Mouse (Mus musculus): Measurements from ENCODE around the gene Epha10. TPM values are rescaled to one million over a fixed set of nuclear protein-coding genes. Genes with fewer than 3 reads are reported as not detected.
A peak's percentile ranks its signal among the peaks of the same experiment; 100 is the strongest.

Epha10 gene
- polyA plus RNA-seq, 1 experiment from 2014 or later, result 0.30 TPM

DNA sequence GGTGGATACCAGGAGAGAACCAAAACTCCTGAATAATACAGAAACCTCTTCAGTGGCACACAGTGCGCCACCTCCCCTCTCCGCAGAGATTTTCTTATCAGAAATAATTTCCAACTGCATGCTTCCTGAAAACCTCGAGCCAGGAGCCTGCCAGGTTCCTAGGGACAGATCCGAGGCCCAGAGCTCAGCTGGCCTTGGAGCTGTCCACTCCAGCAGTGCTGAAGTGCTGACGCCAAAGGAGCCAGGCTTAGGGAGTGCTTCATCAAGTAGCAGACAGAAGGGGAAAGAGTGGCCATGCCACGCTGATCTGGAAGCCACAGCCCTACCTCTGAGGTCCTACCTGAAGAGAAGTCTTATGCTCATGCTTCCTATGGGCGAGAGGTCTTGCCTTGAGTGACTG lies 20.3 kb upstream of the Epha10 start:
- Histone ChIP-seq H3K9me3 (no peaks in the 10 kb centered on the region), H3K4me1 (0 out of 2 replicates have a peak, but pooled peaks cover 5% of the 10 kb centered on the region), H3K4me3 (replicated peaks) (no peak overlapping the region), H3K27me3 (replicated peaks) (peaks cover 32% of the 10 kb centered on the region), H3K4me2 (no peak overlapping the region), H3K9ac (no peak overlapping the region), H3K36me3 (0 out of 2 replicates have a peak, but pooled peaks cover 6% of the 10 kb centered on the region), H3K27ac (no peak overlapping the region)
- ATAC-seq (ENCODE audit: insufficient read depth, low FRiP score, low read depth), result peak; percentile 56; the same call in 1 of the 2 replicates
- 7% methylated on average over 7 of the region's 7 CpGs for WGBS

DNA sequence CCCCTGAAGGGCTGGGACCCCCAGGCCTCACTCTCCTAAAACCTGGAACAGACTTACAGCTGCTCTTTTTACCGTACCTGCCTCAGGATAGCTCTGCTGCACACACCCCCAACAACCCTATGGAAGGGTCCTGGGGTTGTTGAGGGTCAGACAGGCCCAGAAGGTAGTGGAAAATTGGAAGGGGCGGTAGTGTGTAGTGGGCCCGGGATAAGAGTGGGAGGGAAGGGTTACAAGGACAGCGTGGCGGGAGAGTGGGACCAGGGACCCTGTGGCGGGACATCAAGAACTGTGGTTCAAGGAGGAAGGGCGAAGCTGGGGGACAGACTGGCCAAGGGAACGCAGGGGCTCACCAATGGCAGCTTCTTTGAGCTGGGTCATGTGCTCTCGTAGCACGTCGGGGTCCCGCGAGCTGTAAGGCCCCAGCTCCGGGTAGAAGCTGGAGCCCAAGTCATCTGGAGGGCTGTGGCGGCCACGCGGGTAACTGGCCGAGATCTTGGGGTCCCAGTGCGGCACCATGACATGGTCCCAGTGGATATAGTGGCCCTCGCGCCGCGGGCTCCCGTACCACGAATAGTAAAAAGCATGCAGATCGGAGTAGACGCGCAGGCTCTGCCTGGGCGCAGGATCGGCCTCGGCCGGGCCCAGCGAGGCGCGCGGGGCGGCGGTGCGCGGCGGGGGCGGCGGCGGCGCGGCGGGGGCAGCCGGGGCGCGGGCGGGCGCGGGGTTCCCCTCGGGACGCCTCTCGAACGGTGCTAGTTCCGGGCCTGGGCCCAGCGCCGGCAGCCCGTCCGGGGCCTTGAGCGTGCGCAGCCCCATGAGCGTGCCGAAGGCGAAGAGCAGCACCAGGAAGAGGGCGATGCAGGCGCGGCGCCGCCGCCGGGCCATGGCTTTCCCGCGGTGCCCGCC lies 19.2 kb upstream of the Epha10 start, which contains the start of gene Maneal:
Gene Maneal (minus strand): TSS at position 889 of the 906 bp plus-strand sequence.
- H3K27me3 ChIP-seq (replicated peaks), result peaks cover 32% of the 10 kb centered on the region
- peak within 1 kb of the TSS; percentile 84 for H3K4me2 ChIP-seq
- H3K9ac ChIP-seq, result no peak within 1 kb of the TSS
- H3K36me3 ChIP-seq, result no peaks in the 10 kb centered on the region
- 4% methylated on average over 70 of the region's 77 CpGs for WGBS
- H3K27ac ChIP-seq, result no peak within 1 kb of the TSS
- no peaks in the 10 kb centered on the region for H3K9me3 ChIP-seq
- ATAC-seq (ENCODE audit: insufficient read depth, low FRiP score, low read depth), result 0 out of 2 replicates have a peak, but pooled peaks have one; percentile 27
- peak within 1 kb of the TSS; percentile 49 for H3K4me3 ChIP-seq (replicated peaks)
- H3K4me1 ChIP-seq, result 0 out of 2 replicates have a peak, but pooled peaks cover 5% of the 10 kb centered on the region

DNA sequence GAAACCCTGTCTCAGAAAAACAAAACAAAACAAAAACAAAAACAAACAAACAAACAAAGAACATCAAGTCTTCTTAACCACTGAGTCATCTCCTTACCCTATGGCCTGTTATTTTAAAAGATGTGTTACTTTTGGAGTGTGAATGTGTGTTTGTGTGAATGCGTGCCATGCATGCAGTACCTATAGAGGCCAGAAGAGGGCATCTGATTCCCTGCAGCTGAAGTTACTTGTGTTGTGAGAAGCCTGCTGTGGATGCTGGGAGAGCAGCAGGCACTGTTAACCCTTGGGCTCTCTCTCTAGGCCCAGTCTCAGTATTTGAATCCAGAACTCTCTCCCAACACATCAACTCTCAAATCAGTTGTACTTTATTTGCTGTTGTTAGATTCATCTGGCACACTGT lies 8.0 kb upstream of the Epha10 start:
- Histone ChIP-seq H3K4me3 (replicated peaks) (no peak overlapping the region), H3K27me3 (replicated peaks) (no peaks in the 10 kb centered on the region), H3K27ac (no peak overlapping the region), H3K36me3 (no peaks in the 10 kb centered on the region), H3K4me2 (no peak overlapping the region), H3K4me1 (no peaks in the 10 kb centered on the region), H3K9ac (no peak overlapping the region), H3K9me3 (no peaks in the 10 kb centered on the region)
- ATAC-seq (ENCODE audit: insufficient read depth, low FRiP score, low read depth), result no peak
- WGBS, result 90% methylated on average over 1 of the region's 1 CpGs

DNA sequence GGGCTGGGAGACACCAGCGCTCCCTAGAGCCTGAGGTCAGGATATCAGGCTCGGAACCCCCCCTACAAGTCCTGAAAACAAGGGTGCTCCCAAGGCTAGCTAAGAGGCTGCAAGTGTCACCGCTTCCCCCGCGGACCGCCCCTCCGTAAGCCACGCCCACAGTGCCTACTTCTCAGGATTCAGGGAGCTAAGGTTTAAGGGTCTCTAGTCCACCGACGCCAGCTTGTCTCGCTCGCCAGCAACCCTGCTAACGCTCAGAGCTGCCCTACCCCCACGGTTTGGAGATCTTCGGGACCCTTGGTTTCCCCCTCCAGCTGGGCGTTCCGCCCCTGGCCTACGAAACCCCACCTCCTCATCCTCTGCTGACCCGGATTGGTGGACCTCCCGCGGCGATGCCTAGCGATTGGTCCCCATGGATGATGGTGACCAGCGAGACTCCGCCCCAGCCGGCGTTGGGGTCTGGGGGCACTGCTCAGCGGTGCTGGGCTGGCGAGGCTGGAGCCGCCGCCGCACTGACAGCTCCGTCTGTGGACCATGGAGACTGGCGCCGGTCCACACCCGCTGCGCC lies 726 bp downstream of the Epha10 start:
- Histone ChIP-seq H3K9ac (no peak overlapping the region), H3K4me2 (peak overlapping the region; percentile 48), H3K4me1 (peaks cover 10% of the 10 kb centered on the region; the same call in 1 of the 2 replicates), H3K27ac (no peak overlapping the region), H3K9me3 (no peaks in the 10 kb centered on the region), H3K27me3 (replicated peaks) (peaks cover 65% of the 10 kb centered on the region), H3K4me3 (replicated peaks) (peak overlapping the region; percentile 24), H3K36me3 (no peaks in the 10 kb centered on the region)
- 0 out of 2 replicates have a peak, but pooled peaks have one; percentile 10 for ATAC-seq (ENCODE audit: insufficient read depth, low FRiP score, low read depth)
- under 1% methylated on average over 37 of the region's 37 CpGs for WGBS

DNA sequence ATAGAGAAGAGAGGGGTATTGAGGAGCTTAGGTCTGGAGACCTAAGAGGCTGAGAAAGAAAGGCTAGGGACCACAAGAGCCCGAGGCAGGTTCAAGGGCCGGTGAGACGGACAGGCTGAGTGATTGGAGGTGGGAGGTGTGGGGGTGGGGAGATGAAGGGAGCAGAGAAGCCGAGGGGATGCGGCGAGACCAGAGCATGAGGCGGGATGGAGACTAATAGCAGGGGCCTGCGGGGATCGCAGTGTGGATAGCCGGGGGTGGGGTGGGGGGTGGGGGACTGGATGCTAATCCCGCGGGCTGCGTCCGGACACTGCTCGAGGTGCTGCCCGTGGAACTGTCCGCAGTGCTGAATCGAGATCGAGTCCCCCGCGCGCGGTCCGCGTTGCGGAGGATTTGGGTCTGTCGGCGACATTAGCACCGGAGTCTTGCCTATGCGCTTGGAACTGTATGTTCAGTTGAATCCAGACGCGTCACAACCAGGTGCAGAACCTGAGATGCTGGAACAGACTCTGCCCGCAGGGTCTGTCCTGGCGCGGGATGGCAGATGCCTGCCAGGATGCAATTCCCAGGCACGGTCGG lies 1.5 kb downstream of the Epha10 start:
- ATAC-seq (ENCODE audit: insufficient read depth, low FRiP score, low read depth), result no peak
- no peak overlapping the region for H3K4me2 ChIP-seq
- H3K9ac ChIP-seq, result no peak overlapping the region
- H3K9me3 ChIP-seq, result no peaks in the 10 kb centered on the region
- no peak overlapping the region for H3K27ac ChIP-seq
- no peaks in the 10 kb centered on the region for H3K36me3 ChIP-seq
- peaks cover 10% of the 10 kb centered on the region; the same call in 1 of the 2 replicates for H3K4me1 ChIP-seq
- H3K27me3 ChIP-seq (replicated peaks), result peaks cover 65% of the 10 kb centered on the region
- no peak overlapping the region for H3K4me3 ChIP-seq (replicated peaks)
- 3% methylated on average over 37 of the region's 37 CpGs for WGBS

DNA sequence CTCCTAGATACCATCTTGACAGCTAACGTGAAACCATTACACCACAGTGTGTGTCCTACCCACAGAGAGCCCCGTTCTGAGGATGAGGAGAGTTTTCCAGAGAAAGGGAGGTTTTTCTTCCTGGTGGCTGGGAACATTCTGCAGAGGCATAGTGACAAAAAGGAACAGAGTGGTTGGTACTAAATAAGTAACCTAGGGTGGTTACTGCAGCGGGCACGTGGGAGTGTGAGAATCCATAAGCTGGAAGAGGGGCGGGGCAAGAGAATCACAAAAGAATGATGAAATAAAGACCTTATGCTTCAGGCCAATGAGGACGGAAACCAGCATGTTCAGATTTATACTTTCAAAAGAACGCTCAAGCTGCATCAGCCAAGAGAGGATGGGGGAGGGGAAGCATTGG lies 8.0 kb downstream of the Epha10 start:
- no peak for ATAC-seq (ENCODE audit: insufficient read depth, low FRiP score, low read depth)

DNA sequence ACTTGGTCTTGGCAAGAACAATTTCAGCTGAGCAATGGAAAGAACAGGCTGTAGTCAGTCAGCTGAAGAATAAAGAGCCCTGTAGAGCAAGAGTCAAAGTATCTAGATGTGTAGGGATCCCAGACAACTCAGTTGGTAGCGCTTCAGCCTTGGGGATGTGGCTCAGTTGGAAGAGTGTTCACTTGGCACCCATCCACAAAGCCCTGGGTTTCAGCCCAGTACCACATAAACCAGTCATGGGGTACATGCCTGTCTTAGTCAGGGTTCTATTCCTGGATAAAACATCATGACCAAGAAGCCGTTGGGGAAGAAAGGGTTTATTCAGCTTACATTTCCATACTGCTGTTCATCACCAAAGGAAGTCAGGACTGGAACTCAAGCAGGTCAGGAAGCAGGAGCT lies 9.2 kb downstream of the Epha10 start:
- no peak overlapping the region for H3K4me3 ChIP-seq (replicated peaks)
- H3K27me3 ChIP-seq (replicated peaks), result peaks cover 64% of the 10 kb centered on the region
- H3K4me1 ChIP-seq, result peaks cover 3% of the 10 kb centered on the region; the same call in 1 of the 2 replicates
- H3K36me3 ChIP-seq, result no peaks in the 10 kb centered on the region
- ATAC-seq (ENCODE audit: insufficient read depth, low FRiP score, low read depth), result no peak
- no peaks in the 10 kb centered on the region for H3K9me3 ChIP-seq
- no peak overlapping the region for H3K9ac ChIP-seq
- 80% methylated on average over 2 of the region's 2 CpGs for WGBS
- no peak overlapping the region for H3K27ac ChIP-seq
- H3K4me2 ChIP-seq, result no peak overlapping the region

More for the DNA sequence above, 8.0 kb downstream of the Epha10 start:
- 79% methylated on average over 7 of the region's 7 CpGs for whole genome bisulfite sequencing
- Histone ChIP-seq H3K27ac (no peak overlapping the region), H3K4me1 (no peaks in the 10 kb centered on the region), H3K36me3 (no peaks in the 10 kb centered on the region), H3K9ac (no peak overlapping the region), H3K9me3 (no peaks in the 10 kb centered on the region), H3K4me2 (no peak overlapping the region), H3K27me3 (replicated peaks) (peaks cover 61% of the 10 kb centered on the region), H3K4me3 (replicated peaks) (no peak overlapping the region)

DNA sequence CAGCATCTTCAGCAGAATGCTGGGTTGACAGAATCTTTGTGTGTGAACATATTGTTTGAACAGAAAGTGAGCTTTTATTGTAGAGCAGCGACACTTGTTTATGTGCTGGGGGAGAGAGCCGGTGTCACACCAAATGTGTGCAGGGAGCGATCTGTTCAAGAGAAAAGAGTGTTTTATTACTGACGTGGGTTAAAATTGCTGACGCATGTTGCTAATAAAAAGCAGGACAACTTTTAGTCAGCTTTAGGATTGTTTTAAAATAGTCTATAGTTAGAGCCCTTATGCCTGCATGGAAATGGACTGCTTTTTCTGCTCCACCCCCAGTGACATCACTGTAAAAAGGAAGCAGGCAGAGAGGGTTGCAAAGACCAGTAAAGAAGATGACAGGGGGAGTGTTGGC lies 10.1 kb downstream of the Epha10 start:
- no peak overlapping the region for H3K4me2 ChIP-seq
- peaks cover 65% of the 10 kb centered on the region for H3K27me3 ChIP-seq (replicated peaks)
- peaks cover 5% of the 10 kb centered on the region; the same call in 1 of the 2 replicates for H3K4me1 ChIP-seq
- WGBS, result 66% methylated on average over 5 of the region's 5 CpGs
- no peak overlapping the region for H3K9ac ChIP-seq
- no peak for ATAC-seq (ENCODE audit: insufficient read depth, low FRiP score, low read depth)
- no peak overlapping the region for H3K4me3 ChIP-seq (replicated peaks)
- no peak overlapping the region for H3K27ac ChIP-seq
- H3K36me3 ChIP-seq, result no peaks in the 10 kb centered on the region
- no peaks in the 10 kb centered on the region for H3K9me3 ChIP-seq

DNA sequence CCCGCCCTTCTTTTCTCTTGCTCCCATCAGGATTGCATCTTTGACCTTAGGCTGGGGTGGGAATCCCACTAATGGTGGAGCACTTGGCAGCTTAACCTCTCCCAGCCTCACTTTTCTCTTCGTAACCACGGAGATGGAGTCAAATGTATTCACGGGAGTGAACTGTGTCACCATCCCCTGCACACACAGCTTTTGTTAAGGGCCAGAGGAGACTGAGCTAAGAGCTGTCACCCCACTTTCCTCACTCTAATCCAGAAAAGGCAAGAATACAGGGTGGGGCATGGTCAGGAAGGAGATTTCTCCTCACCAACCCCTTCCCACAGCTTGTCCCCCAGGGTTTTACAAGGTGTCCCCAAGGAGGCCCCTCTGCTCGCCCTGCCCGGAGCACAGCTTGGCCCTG lies 13.1 kb downstream of the Epha10 start:
- no peak for ATAC-seq (ENCODE audit: insufficient read depth, low FRiP score, low read depth)
- Histone ChIP-seq H3K27me3 (replicated peaks) (peaks cover 54% of the 10 kb centered on the region), H3K9ac (no peak overlapping the region), H3K36me3 (no peaks in the 10 kb centered on the region), H3K4me3 (replicated peaks) (no peak overlapping the region), H3K4me1 (peaks cover 5% of the 10 kb centered on the region; the same call in 1 of the 2 replicates), H3K27ac (no peak overlapping the region), H3K9me3 (no peaks in the 10 kb centered on the region), H3K4me2 (no peak overlapping the region)
- 35% methylated on average over 6 of the region's 6 CpGs for WGBS

DNA sequence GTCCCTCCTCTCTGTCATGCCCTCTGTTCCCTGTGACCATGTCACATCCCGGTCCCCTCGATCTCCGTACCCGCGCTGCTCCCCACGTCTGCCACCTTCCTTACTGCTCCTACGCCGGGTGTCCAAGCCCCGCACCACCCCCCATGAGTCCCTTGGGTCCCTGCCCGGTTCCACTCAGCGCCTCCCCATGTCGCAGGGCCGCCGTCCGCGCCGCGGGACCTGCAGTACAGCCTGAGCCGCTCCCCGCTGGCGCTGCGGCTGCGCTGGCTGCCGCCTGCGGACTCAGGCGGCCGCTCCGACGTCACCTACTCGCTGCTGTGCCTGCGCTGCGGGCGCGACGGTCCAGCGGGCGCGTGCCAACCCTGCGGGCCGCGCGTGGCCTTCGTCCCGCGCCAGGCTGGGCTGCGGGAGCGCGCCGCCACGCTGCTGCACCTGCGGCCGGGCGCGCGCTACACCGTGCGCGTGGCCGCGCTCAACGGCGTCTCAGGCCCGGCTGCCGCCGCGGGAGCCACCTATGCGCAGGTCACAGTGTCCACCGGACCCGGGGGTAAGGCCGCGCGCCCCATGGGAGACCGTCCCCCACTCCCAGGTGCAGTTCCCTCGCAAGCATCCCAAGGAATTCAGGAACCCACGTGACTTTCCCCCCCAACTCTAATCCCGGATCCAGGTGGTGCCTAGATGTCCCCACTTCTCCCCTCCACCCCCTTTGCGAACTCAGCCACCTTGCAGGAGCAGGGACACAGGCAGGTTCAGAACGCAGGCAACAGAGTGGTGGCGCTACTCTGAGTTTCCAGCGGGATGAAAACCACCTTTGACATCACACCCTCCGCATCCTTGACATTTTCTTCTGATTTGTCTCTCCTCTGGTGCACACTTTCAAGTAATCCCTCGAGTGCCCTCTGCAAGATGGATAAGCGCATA lies 14.1 kb downstream of the Epha10 start:
- Histone ChIP-seq H3K4me3 (replicated peaks) (peak overlapping the region; percentile 41), H3K27me3 (replicated peaks) (peaks cover 54% of the 10 kb centered on the region), H3K9me3 (no peaks in the 10 kb centered on the region), H3K4me2 (peak overlapping the region; percentile 71), H3K36me3 (no peaks in the 10 kb centered on the region), H3K4me1 (peaks cover 5% of the 10 kb centered on the region; the same call in 1 of the 2 replicates), H3K27ac (no peak overlapping the region), H3K9ac (no peak overlapping the region)
- WGBS, result 1% methylated on average over 81 of the region's 83 CpGs
- peak; percentile 58 for ATAC-seq (ENCODE audit: insufficient read depth, low FRiP score, low read depth)

DNA sequence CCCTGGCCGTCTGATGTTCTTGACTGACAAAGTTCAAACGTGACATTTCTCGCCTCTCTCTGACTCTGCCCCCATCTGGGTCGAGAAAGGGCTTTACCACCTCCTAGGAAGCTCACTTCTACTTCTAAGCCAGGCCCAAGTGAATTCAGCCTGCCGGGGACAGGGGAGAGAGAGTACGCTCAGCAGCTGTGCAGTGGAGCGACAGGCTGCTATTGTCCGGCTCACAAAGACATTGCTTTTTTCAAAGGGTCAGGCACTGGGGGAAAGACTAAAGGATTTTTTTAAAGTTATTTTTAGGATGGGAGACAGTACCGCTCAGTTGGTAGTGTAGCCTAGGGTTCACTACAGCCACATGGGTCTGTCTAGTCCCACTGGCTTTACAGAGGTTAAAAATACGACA lies 17.7 kb downstream of the Epha10 start:
- no peak for ATAC-seq (ENCODE audit: insufficient read depth, low FRiP score, low read depth)
- Histone ChIP-seq H3K9ac (no peak overlapping the region), H3K4me1 (peaks cover 5% of the 10 kb centered on the region; the same call in 1 of the 2 replicates), H3K9me3 (no peaks in the 10 kb centered on the region), H3K36me3 (no peaks in the 10 kb centered on the region), H3K27ac (no peak overlapping the region), H3K4me2 (no peak overlapping the region), H3K4me3 (replicated peaks) (no peak overlapping the region), H3K27me3 (replicated peaks) (peaks cover 30% of the 10 kb centered on the region)
- 56% methylated on average over 10 of the region's 10 CpGs for WGBS

Data from stomach, embryonic 15.5 days (tissue).